Mouse (Mus musculus): ENCODE measurements at regions not wholly inside any gene's neighbourhood (a gene's known extent, or its start where the extent isn't known, plus 50 kb on each side); places are given as distances from the start of the nearest gene placed in this dataset.
"Not testable (repeated sequence)": the region's sequence is repeated elsewhere in the genome, so short reads cannot be mapped to it uniquely, and the experiment has no call there.

DNA sequence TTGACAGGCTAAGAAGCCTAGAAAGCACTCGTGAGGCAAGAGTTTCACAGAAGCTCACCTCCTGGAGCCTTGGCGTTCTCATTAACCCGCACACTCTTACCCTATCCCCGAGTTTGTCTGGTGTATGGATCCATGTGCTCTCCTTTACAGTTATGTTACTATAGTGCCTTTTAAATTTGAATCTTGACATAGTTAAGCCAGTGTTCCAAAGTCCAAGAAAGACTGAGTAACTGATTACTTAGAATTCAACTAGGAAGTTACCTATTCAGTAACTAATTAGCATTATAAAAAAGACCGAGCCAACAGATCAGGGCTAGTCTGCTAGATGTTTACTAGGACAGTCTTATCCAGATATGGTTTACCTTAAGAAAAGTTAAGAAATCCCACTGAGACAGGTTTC is 1386.0 kb upstream of the 1700008P02Rik start:
- Histone ChIP-seq H3K4me2 (ENCODE audit: low read depth, severe bottlenecking) (no peak overlapping the region), H3K4me1 (ENCODE audit: control insufficient read depth, insufficient read depth, low read length) (no peaks in the 10 kb centered on the region), H3K9ac (ENCODE audit: low read length) (no peak overlapping the region), H3K27ac (replicated peaks; ENCODE audit: low read depth, low read length) (no peak overlapping the region), H3K4me3 (ENCODE audit: low read depth, low read length) (no peak overlapping the region), H3K36me3 (ENCODE audit: control insufficient read depth, insufficient read depth, low read length) (no peaks in the 10 kb centered on the region), H3K9me3 (ENCODE audit: control insufficient read depth, low read length) (no peaks in the 10 kb centered on the region), H3K27me3 (ENCODE audit: control insufficient read depth, insufficient read depth, low read length) (no peaks in the 10 kb centered on the region)
- 85% methylated on average over 5 of the region's 5 CpGs for WGBS
- DNase-seq (ENCODE audit: low spot score), result no peak
- ATAC-seq (ENCODE audit: insufficient number of reproducible peaks, low FRiP score, low TSS enrichment, low read depth), result no peak

GRCm38 (mm10) chr3:8005684-8006083 is 1385.4 kb upstream of the 1700008P02Rik start:
- H3K27me3 ChIP-seq (ENCODE audit: control insufficient read depth, insufficient read depth, low read length); H3K4me2 ChIP-seq (ENCODE audit: low read depth, severe bottlenecking); H3K9me3 ChIP-seq (ENCODE audit: control insufficient read depth, low read length); DNase-seq (ENCODE audit: low spot score); ATAC-seq (ENCODE audit: insufficient number of reproducible peaks, low FRiP score, low TSS enrichment, low read depth); H3K9ac ChIP-seq (ENCODE audit: low read length); H3K4me1 ChIP-seq (ENCODE audit: control insufficient read depth, insufficient read depth, low read length); H3K36me3 ChIP-seq (ENCODE audit: control insufficient read depth, insufficient read depth, low read length); H3K4me3 ChIP-seq (ENCODE audit: low read depth, low read length); H3K27ac ChIP-seq (replicated peaks; ENCODE audit: low read depth, low read length): not testable (repeated sequence)
- 89% methylated on average over 2 of the region's 2 CpGs for WGBS

DNA sequence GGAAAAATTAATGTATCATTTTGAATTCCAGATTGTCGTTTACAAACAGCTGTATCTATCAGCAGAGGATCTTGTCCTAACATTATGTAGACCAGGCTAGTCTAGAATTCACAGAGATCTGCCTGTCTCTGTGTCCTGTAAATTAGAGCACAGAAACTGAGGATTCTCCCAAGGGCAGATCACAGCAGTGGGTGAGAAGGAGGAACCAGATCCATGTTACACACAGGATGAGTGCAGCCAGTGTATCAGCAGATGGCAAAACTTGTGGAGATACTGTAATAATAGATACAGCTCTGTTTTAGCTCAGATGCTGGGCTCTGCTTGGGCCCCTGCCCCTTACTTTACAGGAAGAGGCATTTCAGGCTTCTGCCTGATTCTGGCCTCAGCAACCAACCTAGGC is 1384.0 kb upstream of the 1700008P02Rik start:
- no peak overlapping the region for H3K9ac ChIP-seq (ENCODE audit: low read length)
- H3K27me3 ChIP-seq (ENCODE audit: control insufficient read depth, insufficient read depth, low read length), result no peaks in the 10 kb centered on the region
- H3K27ac ChIP-seq (replicated peaks; ENCODE audit: low read depth, low read length), result no peak overlapping the region
- H3K4me2 ChIP-seq (ENCODE audit: low read depth, severe bottlenecking), result no peak overlapping the region
- WGBS, result 89% methylated on average over 1 of the region's 1 CpGs
- H3K4me3 ChIP-seq (ENCODE audit: low read depth, low read length), result no peak overlapping the region
- ATAC-seq (ENCODE audit: insufficient number of reproducible peaks, low FRiP score, low TSS enrichment, low read depth) (no peak; the same call in 1 of the 2 replicates), DNase-seq (ENCODE audit: low spot score) (no peak)
- H3K9me3 ChIP-seq (ENCODE audit: control insufficient read depth, low read length), result no peaks in the 10 kb centered on the region
- H3K4me1 ChIP-seq (ENCODE audit: control insufficient read depth, insufficient read depth, low read length), result no peaks in the 10 kb centered on the region
- H3K36me3 ChIP-seq (ENCODE audit: control insufficient read depth, insufficient read depth, low read length), result no peaks in the 10 kb centered on the region

DNA sequence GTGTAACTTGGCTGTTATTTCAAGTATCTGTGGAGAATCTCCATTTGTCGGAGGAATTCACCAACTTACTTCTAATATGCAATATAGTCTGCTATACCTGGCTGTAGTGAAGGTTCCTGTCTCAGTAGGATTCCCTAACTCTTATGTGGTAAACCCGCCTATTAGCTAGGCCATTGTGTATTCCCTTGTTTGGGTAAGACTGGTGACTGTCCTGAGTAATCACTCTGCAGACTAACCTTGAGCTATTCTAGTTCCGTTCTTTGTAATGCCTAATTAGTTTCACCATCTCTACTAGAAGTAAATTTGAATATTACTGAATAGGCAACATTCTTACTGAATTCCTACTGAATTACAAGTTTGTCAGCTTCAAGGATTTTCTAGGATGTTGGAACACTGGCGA is 1380.8 kb upstream of the 1700008P02Rik start:
- H3K4me2 ChIP-seq (ENCODE audit: low read depth, severe bottlenecking), result no peak overlapping the region
- no peak for ATAC-seq (ENCODE audit: insufficient number of reproducible peaks, low FRiP score, low TSS enrichment, low read depth)
- no peaks in the 10 kb centered on the region for H3K4me1 ChIP-seq (ENCODE audit: control insufficient read depth, insufficient read depth, low read length)
- no peak overlapping the region for H3K4me3 ChIP-seq (ENCODE audit: low read depth, low read length)
- no peaks in the 10 kb centered on the region for H3K9me3 ChIP-seq (ENCODE audit: control insufficient read depth, low read length)
- no peak overlapping the region for H3K27ac ChIP-seq (replicated peaks; ENCODE audit: low read depth, low read length)
- H3K36me3 ChIP-seq (ENCODE audit: control insufficient read depth, insufficient read depth, low read length), result no peaks in the 10 kb centered on the region
- H3K9ac ChIP-seq (ENCODE audit: low read length), result no peak overlapping the region
- 90% methylated on average over 4 of the region's 4 CpGs for WGBS
- DNase-seq (ENCODE audit: low spot score), result no peak
- no peaks in the 10 kb centered on the region for H3K27me3 ChIP-seq (ENCODE audit: control insufficient read depth, insufficient read depth, low read length)

- H3K27ac ChIP-seq (replicated peaks; ENCODE audit: low read depth, low read length), result no peak overlapping the region
- 96% methylated on average over 2 of the region's 2 CpGs for WGBS
- H3K9ac ChIP-seq (ENCODE audit: low read length), result no peak overlapping the region
- DNase-seq (ENCODE audit: low spot score) (no peak), ATAC-seq (ENCODE audit: insufficient number of reproducible peaks, low FRiP score, low TSS enrichment, low read depth) (no peak)
- no peaks in the 10 kb centered on the region for H3K36me3 ChIP-seq (ENCODE audit: control insufficient read depth, insufficient read depth, low read length)
- H3K4me2 ChIP-seq (ENCODE audit: low read depth, severe bottlenecking), result no peak overlapping the region
- no peaks in the 10 kb centered on the region for H3K27me3 ChIP-seq (ENCODE audit: control insufficient read depth, insufficient read depth, low read length)
- no peak overlapping the region for H3K4me3 ChIP-seq (ENCODE audit: low read depth, low read length)
- H3K4me1 ChIP-seq (ENCODE audit: control insufficient read depth, insufficient read depth, low read length), result no peaks in the 10 kb centered on the region
- H3K9me3 ChIP-seq (ENCODE audit: control insufficient read depth, low read length), result no peaks in the 10 kb centered on the region
Observed at GRCm38 (mm10) chr3:7992322-7992721, 1372.1 kb upstream of the 1700008P02Rik start.

DNA sequence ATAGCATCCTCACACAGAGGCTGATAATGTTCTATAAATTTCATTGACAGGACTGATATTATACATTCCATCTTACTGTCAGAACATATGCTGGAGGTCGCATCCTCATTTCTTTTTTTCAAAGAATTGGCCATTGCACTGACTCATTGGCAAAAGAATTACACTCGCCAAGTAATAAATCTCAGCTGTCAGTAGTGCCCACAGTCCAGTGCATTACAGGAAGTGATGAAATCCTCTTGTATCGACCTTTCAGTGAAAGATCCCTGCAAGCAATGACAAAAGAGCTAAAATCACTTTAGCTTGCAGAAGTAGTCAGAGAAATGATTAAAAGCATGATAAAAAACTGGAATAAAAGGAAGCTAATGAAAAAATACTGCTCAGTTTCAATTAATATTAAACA is 1353.0 kb upstream of the 1700008P02Rik start:
- 60% methylated on average over 3 of the region's 3 CpGs for WGBS
- Histone ChIP-seq H3K27me3 (ENCODE audit: control insufficient read depth, insufficient read depth, low read length) (no peaks in the 10 kb centered on the region), H3K36me3 (ENCODE audit: control insufficient read depth, insufficient read depth, low read length) (no peaks in the 10 kb centered on the region), H3K4me3 (ENCODE audit: low read depth, low read length) (no peak overlapping the region), H3K4me2 (ENCODE audit: low read depth, severe bottlenecking) (no peak overlapping the region), H3K4me1 (ENCODE audit: control insufficient read depth, insufficient read depth, low read length) (no peaks in the 10 kb centered on the region), H3K27ac (replicated peaks; ENCODE audit: low read depth, low read length) (no peak overlapping the region), H3K9me3 (ENCODE audit: control insufficient read depth, low read length) (no peaks in the 10 kb centered on the region), H3K9ac (ENCODE audit: low read length) (no peak overlapping the region)
- DNase-seq (ENCODE audit: low spot score) (no peak), ATAC-seq (ENCODE audit: insufficient number of reproducible peaks, low FRiP score, low TSS enrichment, low read depth) (no peak)

DNA sequence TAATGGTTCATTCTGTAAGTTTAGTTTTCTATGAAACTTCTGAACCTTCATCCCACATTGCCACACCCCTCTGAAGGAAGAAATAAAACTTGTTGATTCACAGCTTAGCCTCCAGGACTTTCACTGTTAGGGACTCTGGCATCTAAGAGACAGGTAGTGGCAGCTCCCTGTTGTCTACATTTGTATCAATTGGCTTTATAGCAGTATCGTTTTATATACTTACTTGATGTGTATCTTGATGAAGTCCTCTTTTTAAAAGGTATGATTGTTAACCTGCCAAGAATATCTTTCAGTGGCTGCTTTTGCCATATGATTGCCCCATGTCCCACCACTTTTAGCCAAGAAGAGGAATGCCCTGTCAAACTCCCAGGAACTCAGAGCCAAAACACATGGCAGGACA is 1333.7 kb upstream of the 1700008P02Rik start:
- no peak overlapping the region for H3K4me3 ChIP-seq (ENCODE audit: low read depth, low read length)
- DNase-seq (ENCODE audit: low spot score) (no peak), ATAC-seq (ENCODE audit: insufficient number of reproducible peaks, low FRiP score, low TSS enrichment, low read depth) (no peak)
- 95% methylated on average over 1 of the region's 1 CpGs for WGBS
- no peak overlapping the region for H3K9ac ChIP-seq (ENCODE audit: low read length)
- H3K27ac ChIP-seq (replicated peaks; ENCODE audit: low read depth, low read length), result no peak overlapping the region
- no peaks in the 10 kb centered on the region for H3K4me1 ChIP-seq (ENCODE audit: control insufficient read depth, insufficient read depth, low read length)
- no peaks in the 10 kb centered on the region for H3K27me3 ChIP-seq (ENCODE audit: control insufficient read depth, insufficient read depth, low read length)
- H3K9me3 ChIP-seq (ENCODE audit: control insufficient read depth, low read length), result no peaks in the 10 kb centered on the region
- no peaks in the 10 kb centered on the region for H3K36me3 ChIP-seq (ENCODE audit: control insufficient read depth, insufficient read depth, low read length)
- no peak overlapping the region for H3K4me2 ChIP-seq (ENCODE audit: low read depth, severe bottlenecking)

DNA sequence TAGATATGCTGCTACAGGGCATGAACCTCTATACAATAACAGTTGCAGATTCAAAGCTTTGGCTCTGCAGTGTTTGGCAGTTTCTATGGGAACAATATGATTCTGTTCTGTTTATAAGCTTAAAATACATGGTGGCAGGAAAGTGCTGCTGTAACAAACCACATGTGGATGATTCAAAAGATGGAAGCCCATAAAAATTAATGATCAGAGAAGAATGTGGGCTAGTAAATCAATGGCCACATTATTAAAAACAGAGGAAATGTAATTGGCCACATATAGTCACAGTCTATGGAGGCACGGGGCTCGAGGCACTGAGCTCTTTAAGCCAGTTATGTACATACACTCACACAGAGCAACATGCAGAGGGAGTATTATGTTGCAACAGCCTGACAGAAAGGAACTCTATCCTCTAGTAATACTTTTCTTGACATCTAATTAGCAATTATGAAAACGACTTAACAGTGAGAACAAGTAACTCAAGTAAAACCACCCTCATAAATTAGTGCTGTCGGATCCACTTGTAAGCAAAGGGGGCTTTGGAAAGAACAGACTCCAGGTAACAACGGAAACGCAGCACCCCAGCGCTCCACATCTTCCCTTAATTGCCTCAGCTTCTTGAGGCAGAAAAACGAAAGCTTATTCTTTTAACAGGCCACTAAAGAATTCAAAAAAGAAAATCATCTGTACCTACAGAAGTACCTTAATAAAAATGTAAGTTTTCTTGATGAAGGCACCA is 1323.6 kb upstream of the 1700008P02Rik start:
- Histone ChIP-seq H3K27me3 (ENCODE audit: control insufficient read depth, insufficient read depth, low read length) (no peaks in the 10 kb centered on the region), H3K4me3 (ENCODE audit: low read depth, low read length) (no peak overlapping the region), H3K27ac (replicated peaks; ENCODE audit: low read depth, low read length) (0 out of 2 replicates have a peak overlapping the region, but pooled peaks have one; percentile 2), H3K4me1 (ENCODE audit: control insufficient read depth, insufficient read depth, low read length) (no peaks in the 10 kb centered on the region), H3K4me2 (ENCODE audit: low read depth, severe bottlenecking) (no peak overlapping the region), H3K36me3 (ENCODE audit: control insufficient read depth, insufficient read depth, low read length) (no peaks in the 10 kb centered on the region), H3K9ac (ENCODE audit: low read length) (no peak overlapping the region), H3K9me3 (ENCODE audit: control insufficient read depth, low read length) (no peaks in the 10 kb centered on the region)
- DNase-seq (ENCODE audit: low spot score), result peak; percentile 60
- WGBS, result 8% methylated on average over 8 of the region's 8 CpGs
- ATAC-seq (ENCODE audit: insufficient number of reproducible peaks, low FRiP score, low TSS enrichment, low read depth), result peak; percentile 98

All from limb, embryonic 11.5 days (tissue).